Mouse (Mus musculus) pancreas, adult 10 weeks (tissue): Measurements from ENCODE around the gene Klhl2. TPM values are rescaled to one million over a fixed set of nuclear protein-coding genes. Genes with fewer than 3 reads are reported as not detected.

Source experiments
- polyA plus RNA-seq: library from polyadenylated mRNA; stranded (reverse); fragments of 350-450 nt; fragmentation: Illumina TruSeq; extraction: RNeasy Lipid Tissue Mini Kit (QIAGEN cat#74804); gene quantifications from one replicate; pipeline ENCODE4 v1.2.3, GENCODE M21; 2015; ENCODE audit warnings: low read depth, low replicate concordance; ENCODE audit not compliant: insufficient read depth

Klhl2 gene
- polyA plus RNA-seq = 3.9 TPM

DNA sequence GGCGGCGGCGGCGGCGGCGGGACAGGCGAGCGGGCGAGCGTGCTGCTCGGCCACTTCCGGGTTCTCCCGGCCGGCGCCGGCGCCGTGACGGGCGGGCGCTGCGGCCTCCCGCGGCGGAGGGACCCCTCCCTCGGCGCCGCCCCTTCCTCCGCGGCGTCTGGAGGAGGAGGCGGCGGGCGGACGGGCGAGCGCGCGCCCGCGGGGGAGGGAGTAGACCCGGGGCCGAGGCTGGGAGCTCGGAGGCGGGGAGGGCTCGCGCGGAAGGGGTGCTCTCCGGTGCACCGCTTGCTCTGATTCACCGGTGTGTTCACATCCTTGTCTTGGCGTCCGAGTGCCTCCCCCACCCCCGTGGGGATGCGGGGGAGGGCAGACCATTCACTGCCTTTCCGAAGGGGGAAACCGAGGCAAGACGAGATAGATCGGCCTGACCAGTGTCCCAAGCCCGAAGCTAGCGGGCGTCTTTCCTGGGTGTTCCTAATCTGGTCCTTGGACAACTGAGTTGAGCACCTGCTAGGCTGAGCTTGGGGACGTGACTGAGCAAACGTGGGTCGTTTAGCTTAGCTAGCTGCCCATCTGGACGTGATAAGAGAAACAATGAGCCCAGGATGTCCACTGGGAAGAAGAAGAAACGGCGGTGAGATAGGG lies at the start of gene Klhl2:
Gene Klhl2, minus strand, starts transcription at position 121 of the 645 bp plus-strand sequence.

DNA sequence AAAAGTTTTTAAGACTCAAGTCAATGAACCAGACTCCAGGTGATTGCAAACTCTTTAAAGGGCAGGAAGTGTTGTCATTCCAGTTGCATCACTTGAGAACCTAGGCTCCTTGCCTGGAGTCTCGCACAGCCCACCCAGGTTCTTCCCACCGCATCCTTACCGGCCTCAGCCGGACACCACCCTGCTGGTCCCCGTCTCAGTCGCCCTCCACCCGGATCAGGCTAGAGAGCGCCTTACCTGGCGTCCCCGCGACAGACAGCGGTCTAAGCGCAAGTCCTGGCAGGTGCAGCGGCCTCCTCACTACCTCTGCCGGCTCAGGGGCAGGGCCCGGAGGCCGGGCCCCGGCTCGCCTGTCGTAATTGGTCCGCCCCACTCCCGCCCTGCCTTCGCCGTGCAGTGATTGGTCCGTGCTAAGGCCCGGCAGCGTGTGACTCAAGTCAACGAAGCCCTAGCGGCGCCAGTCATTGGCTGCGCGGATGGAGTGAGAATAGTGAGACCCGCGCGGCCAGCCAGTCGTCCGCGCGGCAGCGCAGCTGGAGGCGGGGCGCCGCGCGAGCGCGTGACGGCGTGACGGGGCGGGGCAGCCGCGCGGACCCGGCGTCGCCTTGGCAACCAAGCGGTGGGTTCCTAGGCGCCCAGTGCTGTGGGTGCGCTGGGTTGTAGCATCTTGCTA lies 116.4 kb downstream of the Klhl2 start, which contains the start of gene Msmo1:
Gene Msmo1, minus strand, starts transcription at position 522 of the 673 bp plus-strand sequence.

DNA sequence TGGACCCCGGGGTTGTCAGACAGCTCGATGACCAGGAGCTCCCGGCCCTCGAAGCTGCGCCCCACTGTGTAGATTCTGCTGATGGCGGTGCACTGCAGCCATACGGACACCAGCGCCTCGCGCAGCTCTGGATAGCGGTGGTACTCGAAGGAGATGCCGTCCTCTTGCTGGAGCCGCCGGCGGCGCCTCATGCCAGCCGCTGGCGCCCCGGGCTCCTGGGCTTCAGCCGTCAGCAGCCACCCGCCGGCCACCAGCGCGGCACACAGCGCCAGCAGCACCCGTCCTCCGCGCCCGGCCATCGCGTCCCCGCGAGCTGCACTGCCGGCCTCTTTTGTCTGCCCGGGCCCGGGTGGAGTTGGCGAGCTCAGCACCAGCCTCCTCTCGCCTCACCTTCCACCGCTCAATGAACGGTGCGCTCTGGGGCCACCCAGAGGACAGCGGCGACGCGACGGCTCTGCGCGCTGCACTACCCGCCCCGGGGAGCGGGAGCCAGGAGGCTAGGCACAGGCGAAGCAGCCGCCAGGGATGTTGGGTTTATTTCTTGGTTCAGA lies 157.1 kb downstream of the Klhl2 start, which contains the start of gene Cpe:
Gene Cpe, minus strand, starts transcription at position 404 of the 551 bp plus-strand sequence.

Other genes starting within 250 kb of the Klhl2 start
- gene Cpe, start 157.0 kb downstream of the Klhl2 start, polyA plus RNA-seq = 149 TPM
- 8.6 TPM for gene Msmo1, start 116.2 kb downstream of the Klhl2 start, polyA plus RNA-seq
- 4.2 TPM for gene Tmem192, start 97.2 kb upstream of the Klhl2 start, polyA plus RNA-seq
- not detected for gene Trim75, start 137.8 kb upstream of the Klhl2 start, polyA plus RNA-seq
- not detected for gene Trim61, start 168.5 kb upstream of the Klhl2 start, polyA plus RNA-seq
- not detected for gene Trim60, start 168.6 kb upstream of the Klhl2 start, polyA plus RNA-seq
- not detected for gene Apela, start 187.3 kb upstream of the Klhl2 start, polyA plus RNA-seq
- not detected for gene Gm10663, start 225.0 kb upstream of the Klhl2 start, polyA plus RNA-seq